Mouse (Mus musculus): ENCODE measurements at regions not wholly inside any gene's neighbourhood (a gene's known extent, or its start where the extent isn't known, plus 50 kb on each side); places are given as distances from the start of the nearest gene placed in this dataset.

DNA sequence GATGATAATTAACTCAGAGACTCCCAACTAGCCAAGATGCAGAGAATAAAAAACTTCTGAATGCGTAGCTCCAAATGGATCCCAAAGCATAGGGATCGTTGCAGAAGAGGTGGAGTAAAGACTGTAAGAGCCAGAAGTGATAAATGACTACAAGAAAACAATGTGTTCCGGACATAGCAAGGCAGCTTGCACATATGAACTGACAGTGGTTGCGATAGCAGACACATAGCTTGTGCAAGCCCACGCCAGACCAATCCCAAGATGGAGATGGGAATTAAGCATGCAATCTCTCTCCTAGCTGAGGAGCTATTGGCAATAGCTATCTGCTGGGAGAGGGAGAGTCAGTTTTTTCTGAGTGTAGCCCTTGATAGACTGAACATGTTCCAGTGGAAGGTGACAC, 248.5 kb upstream of the Pik3r1 start:
- TF ChIP-seq CTCF (IDR thresholded peaks at IDR 0.05; ENCODE audit: low read depth, low read length) (no peak), POLR2A (IDR thresholded peaks at IDR 0.05; ENCODE audit: extremely low read depth, insufficient read depth, low read length) (no peak)

Data from liver, adult 2 months (tissue).